Mouse (Mus musculus) naive thymus-derived CD4-positive, alpha-beta T cell, adult 2 months (primary cell): ENCODE results near the gene Thrb.

ENCODE experiments used
- DNase-seq: peaks from one replicate; pipeline ENCODE4 v3.0.0-alpha.2; 2011; ENCODE audit warnings: low read depth

Gene Thrb

GRCm38 (mm10) chr14:17713297-17713904, 53.3 kb downstream of the Thrb start:
- DNase-seq, result no peak

DNA sequence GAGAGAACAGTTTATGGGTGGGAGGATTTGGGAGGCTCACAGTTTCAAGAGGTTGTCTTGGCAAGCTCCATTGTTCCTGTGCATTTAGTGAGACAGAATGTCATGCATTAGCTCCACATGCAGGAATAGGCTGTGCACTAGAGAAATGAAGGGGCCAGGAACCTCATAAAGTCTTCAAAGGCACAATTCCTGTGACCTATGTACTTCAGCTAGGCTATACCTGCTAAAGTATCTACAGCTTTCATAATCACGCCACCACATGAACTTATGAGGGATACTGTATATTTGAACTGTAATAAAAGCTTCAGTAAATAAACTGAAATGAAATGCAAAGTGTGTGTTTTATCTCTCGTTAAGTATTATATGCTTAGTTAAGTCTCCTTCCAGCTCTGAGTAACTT, 59.4 kb downstream of the Thrb start:
- DNase-seq, result no peak

DNA sequence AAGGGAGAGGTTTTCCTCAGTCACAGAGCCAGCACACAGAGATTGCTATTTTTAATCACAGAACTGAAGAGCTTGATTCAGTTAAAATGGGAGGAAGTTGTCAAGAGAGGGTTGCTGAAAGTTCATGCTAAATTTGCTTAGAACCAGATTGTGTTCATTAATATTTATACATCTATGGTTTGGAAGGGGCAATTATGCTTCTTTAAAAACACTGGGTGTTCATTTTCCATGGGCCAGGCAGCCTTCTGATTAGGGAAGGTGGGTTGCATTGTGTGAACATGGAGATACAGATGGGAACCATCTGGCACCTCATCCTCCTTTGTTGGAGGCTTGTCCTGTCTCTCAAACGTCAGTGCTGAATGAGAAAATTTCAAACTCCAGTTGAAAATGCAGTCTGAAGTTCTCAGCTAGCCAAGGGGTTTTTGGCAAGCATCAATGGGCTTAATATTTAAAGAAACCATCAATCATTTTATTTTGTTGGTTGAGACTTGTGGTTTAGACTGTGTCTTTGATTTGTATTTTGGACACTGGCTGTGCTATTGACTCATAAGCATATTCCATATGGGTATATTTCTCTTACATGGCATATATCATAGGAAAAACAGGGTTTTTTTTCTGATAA, 62.9 kb downstream of the Thrb start:
- DNase-seq, result no peak

DNA sequence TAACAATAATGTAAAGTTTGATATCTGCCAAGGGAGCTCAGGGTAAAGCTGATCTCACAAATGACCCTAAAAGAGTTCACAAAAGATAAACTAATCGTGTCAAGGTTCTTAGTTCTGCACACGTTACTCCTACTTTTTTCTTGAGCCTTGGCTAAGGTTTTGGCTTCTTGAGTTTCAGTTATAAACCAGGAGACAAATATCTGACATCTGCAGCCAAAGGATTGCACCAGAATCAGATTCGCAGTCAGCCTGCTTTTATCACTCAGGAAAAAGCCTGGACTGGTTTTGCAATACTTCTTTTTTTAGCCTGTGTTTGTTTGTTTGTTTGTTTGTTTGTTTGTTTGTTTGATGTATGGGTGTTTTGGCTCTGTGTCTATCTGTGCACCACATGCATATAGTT, 64.5 kb downstream of the Thrb start:
- no peak for DNase-seq

GRCm38 (mm10) chr14:17726906-17727305, 66.8 kb downstream of the Thrb start:
- no peak for DNase-seq

DNA sequence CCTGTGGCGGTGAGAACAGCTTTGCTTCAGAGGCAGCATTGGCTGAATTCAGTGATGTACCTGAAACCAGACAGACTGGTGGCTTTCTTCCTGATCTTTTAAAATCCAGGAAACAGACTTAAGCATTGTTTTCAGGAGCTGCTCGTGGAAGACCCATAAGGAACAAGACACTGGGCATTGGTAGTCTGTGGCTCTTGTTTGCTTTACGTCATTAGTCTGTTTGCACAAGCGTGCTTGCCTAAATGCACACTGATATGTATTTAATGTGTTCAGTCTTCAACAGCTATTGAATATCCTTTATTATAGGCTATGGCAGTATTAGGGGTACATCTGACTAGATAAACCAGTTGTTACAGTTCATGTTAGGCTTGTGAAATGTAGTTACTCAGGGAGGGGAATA, 67.8 kb downstream of the Thrb start:
- no peak for DNase-seq

DNA sequence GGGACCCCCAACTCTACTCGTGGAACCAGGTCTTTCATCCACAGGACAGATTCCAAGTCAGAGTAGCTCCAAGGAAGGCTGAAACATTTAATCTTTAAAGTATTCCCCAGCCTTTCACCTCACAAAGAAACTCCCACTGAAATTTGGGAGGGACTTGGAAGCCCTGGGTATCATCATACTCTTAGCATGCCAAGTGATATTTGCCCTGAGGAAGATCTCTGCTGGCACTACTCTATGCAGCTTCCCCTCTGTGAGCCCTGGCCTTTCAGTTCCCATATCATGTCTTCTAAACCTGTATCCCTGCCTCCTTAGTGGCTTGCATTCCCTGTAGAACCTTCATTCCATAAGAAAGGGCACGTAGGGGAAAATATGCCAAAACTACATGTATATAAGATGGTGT, 68.8 kb downstream of the Thrb start:
- DNase-seq, result no peak

DNA sequence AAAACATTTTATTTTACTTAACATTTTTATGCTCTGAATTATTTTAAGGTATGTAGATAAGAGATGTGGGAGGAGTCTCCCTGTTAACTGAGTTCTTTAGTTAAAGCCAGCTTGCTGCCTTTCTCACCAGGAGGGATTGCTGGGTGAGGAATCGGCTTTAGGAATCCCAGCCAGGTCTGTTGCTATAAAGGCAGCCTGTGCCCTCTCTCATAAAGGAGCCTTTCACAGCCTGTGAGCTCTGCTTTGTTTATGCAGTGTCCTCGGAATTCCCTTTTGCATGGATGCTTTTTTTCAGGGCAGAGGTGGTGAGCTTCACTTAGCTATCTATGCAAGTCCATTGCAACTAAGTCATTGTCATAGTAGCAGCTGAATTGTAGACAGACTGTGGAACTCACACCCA, 71.0 kb downstream of the Thrb start:
- no peak for DNase-seq

- no peak for DNase-seq
These were observed 73.2 kb downstream of the Thrb start for GRCm38 (mm10) chr14:17733077-17733778.

- no peak for DNase-seq
These were observed 73.7 kb downstream of the Thrb start for GRCm38 (mm10) chr14:17733779-17734137.

GRCm38 (mm10) chr14:17735440-17735839, 75.4 kb downstream of the Thrb start:
- DNase-seq, result no peak

- no peak for DNase-seq
These were observed 80.8 kb downstream of the Thrb start for GRCm38 (mm10) chr14:17740903-17741302.

- DNase-seq, result no peak
These were observed 82.2 kb downstream of the Thrb start for GRCm38 (mm10) chr14:17742264-17742663.

DNA sequence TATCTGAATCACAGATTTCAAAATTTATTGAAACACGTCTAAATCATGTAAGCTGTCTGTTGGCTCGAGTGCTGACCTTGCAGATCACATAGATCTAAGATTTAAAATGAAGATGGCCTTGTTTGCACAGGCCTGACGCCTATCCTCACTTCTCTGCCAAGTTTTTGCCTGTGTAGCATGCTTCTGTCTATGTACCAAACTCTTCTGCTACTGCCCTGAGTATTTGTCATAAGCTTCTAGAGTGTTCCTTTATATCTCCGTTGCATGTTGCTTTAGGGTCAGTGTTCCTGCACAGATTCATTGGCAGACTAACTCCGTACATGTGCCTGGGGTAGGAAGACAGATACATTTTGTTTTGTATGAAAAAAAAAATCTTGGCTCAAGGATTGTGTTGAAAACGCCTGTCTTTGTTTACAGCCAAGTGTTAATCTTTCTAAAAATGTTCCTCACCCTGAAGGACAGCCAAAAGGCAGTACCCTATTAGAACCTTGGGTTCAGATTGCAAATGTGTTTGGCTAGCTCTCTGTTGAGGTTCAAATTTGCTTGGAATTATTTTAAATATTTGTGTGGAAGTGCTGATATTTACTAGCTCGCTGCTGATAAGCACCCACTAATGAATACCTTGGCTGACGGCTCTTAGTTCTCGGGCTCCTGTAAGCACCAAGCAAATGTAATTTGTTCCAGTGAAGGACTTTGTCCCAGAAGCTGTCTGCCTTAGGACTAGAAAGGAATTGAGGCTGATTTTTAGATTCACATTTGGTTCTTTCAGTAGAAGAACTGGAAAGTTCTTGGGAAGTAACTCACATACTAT, 83.0 kb downstream of the Thrb start:
- no peak for DNase-seq

DNA sequence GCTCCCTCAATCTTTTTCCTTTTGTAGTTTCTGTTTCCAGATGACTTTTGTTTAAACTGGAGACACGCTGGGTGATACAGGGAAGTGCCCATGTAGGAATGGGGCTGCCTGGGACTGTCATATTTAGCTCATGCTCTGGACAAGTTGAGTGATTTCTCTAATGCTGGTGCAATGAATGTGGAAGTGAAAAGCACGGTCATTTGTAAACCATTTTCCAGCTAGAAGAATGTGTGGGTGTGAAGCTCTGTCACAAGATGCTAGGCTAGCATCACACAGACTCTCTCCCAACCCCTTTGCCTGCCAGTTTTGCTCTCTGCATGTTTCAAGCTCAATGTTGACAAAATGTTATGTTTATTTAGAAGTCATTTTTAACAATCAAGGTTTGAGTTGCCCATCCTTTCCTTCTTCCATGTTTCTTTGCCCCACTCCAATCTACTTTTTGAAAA, 83.7 kb downstream of the Thrb start:
- DNase-seq, result no peak

DNA sequence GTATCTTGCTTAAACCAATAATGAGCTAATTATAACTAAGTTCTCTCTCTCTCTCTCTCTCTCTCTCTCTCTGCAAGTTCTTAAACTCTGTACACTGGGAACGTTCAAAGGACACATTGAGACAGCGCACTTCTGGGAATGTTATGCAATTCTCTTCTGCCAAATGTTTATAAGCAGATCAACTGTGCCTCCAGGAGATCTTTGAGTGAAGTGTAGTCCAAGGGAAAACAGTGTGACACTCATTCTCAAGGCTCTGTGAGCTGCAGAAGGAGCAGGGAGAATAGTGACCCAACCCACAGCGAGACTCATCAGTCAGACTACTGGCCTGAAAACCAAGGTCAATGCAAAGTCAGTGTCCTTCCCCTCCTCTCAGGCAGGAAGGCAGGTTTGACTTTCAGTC, 87.9 kb downstream of the Thrb start:
- no peak for DNase-seq

GRCm38 (mm10) chr14:17748945-17749344, 88.9 kb downstream of the Thrb start:
- DNase-seq, result no peak

DNA sequence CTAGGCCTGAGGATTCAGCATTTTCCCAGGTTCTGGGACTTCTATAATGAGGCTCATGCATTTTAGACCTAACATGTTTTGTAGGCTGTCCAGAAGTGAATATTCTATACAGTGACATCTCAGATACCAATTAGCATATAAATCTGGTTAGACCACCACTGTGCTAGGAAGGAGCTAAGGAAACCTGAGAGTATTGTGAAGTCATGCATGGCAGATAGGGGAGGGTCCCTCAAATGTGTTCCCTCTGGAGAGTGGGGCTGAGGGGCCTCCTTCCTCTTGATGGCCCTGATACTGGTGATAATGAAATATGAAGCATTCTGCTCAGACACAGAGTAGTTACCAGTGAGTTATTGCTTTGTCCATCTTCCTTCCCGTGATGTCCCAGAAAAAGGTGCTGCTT, 91.8 kb downstream of the Thrb start:
- no peak for DNase-seq

- no peak for DNase-seq
These were observed 93.4 kb downstream of the Thrb start for GRCm38 (mm10) chr14:17753429-17753828.

- DNase-seq, result no peak
These were observed 96.7 kb downstream of the Thrb start for GRCm38 (mm10) chr14:17756732-17757131.

GRCm38 (mm10) chr14:17767987-17768386, 107.9 kb downstream of the Thrb start:
- DNase-seq, result no peak

- DNase-seq, result no peak
These were observed 114.3 kb downstream of the Thrb start for GRCm38 (mm10) chr14:17774404-17774803.

DNA sequence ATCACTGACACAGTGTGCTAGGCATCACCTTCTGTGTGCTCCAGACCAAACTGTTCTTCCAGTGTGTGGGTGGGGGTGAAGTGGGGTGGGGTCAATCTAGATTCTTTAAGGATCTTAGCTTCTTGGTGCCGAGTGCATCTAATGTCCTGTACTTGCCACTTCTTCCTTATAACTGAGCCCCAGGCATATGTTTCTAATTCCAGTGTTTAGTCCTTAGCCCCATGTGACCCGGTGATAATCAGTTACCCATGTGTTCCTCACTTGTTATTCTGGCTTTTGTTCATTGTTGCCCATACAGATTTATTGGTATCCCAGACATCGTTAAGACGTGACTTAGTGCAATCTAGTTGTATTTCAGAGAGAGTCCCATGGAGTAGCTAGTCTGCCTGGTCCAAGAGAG, 121.9 kb downstream of the Thrb start:
- DNase-seq, result no peak
